ENCODE assay signal across 8 mouse cellular contexts in genomic region chr4:138153980-138154379, GRCm38 (mm10).
DNase-seq lines count a peak whose midpoint lies in the region; ATAC-seq lines count a peak whose summit lies in the region.

No protein-coding gene starts in this region.

- intact Hi-C loops in left cerebral cortex, postnatal 36 days (cut with DNase I), result no loop called here

- H3K4me3 ChIP-seq in midbrain, embryonic 10.5 days, result no peak overlapping the region
- H3K4me3 ChIP-seq in midbrain, embryonic 15.5 days, result no peak overlapping the region

- WGBS in midbrain, embryonic 10.5 days, result 57% methylated on average over 3 of the region's 3 CpGs
- 53% methylated on average over 3 of the region's 3 CpGs for WGBS in midbrain, embryonic 15.5 days

- no peak overlapping the region for H3K27ac ChIP-seq in midbrain, embryonic 10.5 days (replicated peaks)
- no peak overlapping the region for H3K27ac ChIP-seq in midbrain, embryonic 15.5 days

- peak; percentile 36 to 72 for DNase-seq in adrenal gland, adult (ENCODE audit: inconsistent age in 2 of 2, low spot score in 1 of 2)
- DNase-seq in adrenal gland, postnatal 4 days (ENCODE audit: low spot score in 2 of 2), result no peak
- peak; percentile 22 for DNase-seq in midbrain, embryonic 10.5 days (ENCODE audit: low spot score)
- peak; percentile 26 for DNase-seq in c-Kit-negative CD71-positive TER-119-positive erythroid progenitor cells, embryonic 14.5 days (ENCODE audit: low read depth, low spot score)
- peak; percentile 29 for DNase-seq in kidney, postnatal 14 days
- peak; percentile 23 for DNase-seq in spleen, adult 12 weeks (ENCODE audit: low spot score)
- no peak for DNase-seq in left cerebral cortex, postnatal 36 days (ENCODE audit: low spot score in 2 of 2)

- ATAC-seq in midbrain, embryonic 15.5 days (replicated peaks), result no peak

- no peak overlapping the region for H3K9ac ChIP-seq in midbrain, embryonic 15.5 days

- no peaks in the 10 kb centered on the region for H3K4me1 ChIP-seq in midbrain, embryonic 10.5 days
- no peaks in the 10 kb centered on the region for H3K4me1 ChIP-seq in midbrain, embryonic 15.5 days

- no peaks in the 10 kb centered on the region for H3K27me3 ChIP-seq in midbrain, embryonic 10.5 days (ENCODE audit: low read depth, poor library complexity, severe bottlenecking)
- H3K27me3 ChIP-seq in midbrain, embryonic 15.5 days (replicated peaks), result no peaks in the 10 kb centered on the region

- no peaks in the 10 kb centered on the region for H3K9me3 ChIP-seq in midbrain, embryonic 10.5 days (replicated peaks)
- H3K9me3 ChIP-seq in midbrain, embryonic 15.5 days, result no peaks in the 10 kb centered on the region

- H3K36me3 ChIP-seq in midbrain, embryonic 10.5 days, result peaks cover 82% of the 10 kb centered on the region
- H3K36me3 ChIP-seq in midbrain, embryonic 15.5 days (replicated peaks), result peaks cover 25% of the 10 kb centered on the region; the same call in 1 of the 2 replicates

- no peak overlapping the region for H3K4me2 ChIP-seq in midbrain, embryonic 15.5 days

Comparison
In these comparisons a context has a peak if more than half of its experiments do, and no peak if none do; other contexts are left out.
1. DNase-seq: peak in adrenal gland, adult (2 of 2), midbrain, embryonic 10.5 days (single experiment), c-Kit-negative CD71-positive TER-119-positive erythroid progenitor cells, embryonic 14.5 days (single experiment), kidney, postnatal 14 days (single experiment) and spleen, adult 12 weeks (single experiment); none in adrenal gland, postnatal 4 days (0 of 2) and left cerebral cortex, postnatal 36 days (0 of 2).